Mouse (Mus musculus): ENCODE data around the gene Ptprk. TPM values are rescaled to one million over a fixed set of nuclear protein-coding genes. Genes with fewer than 3 reads are reported as not detected.
A peak's percentile ranks its signal among the peaks of the same experiment; 100 is the strongest.

The Ptprk gene
- polyA plus RNA-seq, 1 experiment from 2014 or later = 29.4 TPM

DNA sequence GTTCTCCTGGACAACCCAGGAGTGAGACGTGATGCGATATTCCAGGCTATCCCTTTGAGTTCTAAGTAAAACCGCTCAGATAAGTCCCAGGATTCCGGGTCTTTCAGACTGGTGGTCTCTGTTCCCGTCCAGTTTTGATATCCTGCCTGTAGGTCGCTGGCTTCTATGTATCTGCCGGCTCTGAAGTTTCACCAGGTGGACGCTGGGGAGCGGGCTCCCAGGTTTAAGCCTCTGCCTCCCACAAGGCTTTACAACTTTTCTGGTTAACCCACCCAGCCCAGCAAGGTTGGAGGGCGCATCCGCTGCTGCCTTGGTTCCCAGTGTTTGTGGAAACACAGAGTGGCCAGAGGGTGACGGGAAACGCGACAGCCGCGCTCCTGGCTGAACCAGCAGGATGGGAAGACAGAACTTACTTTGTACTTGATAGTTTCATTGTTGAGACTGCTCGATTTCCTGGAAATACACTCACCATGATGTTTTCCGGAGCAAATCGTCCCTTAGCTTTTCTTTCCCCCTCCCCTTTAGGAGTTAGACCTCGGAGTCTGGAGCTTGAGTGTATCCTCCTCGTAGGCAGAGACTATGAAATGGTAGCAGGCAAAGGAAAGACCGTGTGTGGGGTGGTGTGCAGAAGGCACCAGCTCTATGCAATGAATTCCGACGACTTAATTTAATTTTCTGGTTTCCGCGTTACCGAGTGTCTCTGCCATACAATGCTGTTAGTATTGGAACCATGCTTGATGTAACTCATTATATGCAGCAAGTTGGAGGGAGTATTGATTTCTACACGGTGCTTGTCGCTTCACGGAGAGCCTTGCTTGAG, 1.6 kb downstream of the Ptprk start:
- H3K4me2 ChIP-seq (ENCODE audit: low read length) = peak overlapping the region; percentile 84
- H3K4me1 ChIP-seq (ENCODE audit: control insufficient read depth, insufficient read depth, low read depth, low read length) = no peaks in the 10 kb centered on the region
- no peaks in the 10 kb centered on the region for H3K9me3 ChIP-seq (ENCODE audit: control insufficient read depth, low read length)
- no peaks in the 10 kb centered on the region for H3K27me3 ChIP-seq (replicated peaks; ENCODE audit: control insufficient read depth, insufficient read depth, low read length)
- WGBS = under 1% methylated on average over 30 of the region's 30 CpGs
- no peak for ATAC-seq
- H3K9ac ChIP-seq (ENCODE audit: low read depth, low read length) = peak overlapping the region; percentile 85
- no peaks in the 10 kb centered on the region for H3K36me3 ChIP-seq (ENCODE audit: control insufficient read depth, insufficient read depth, low read length)
- H3K27ac ChIP-seq (ENCODE audit: low read depth, low read length) = peak overlapping the region; percentile 92
- H3K4me3 ChIP-seq (ENCODE audit: low read length) = peak overlapping the region; percentile 81

GRCm38 (mm10) chr10:28078270-28078669, 3.6 kb downstream of the Ptprk start:
- Histone ChIP-seq H3K4me2 (ENCODE audit: low read length) (peak overlapping the region; percentile 37), H3K36me3 (ENCODE audit: control insufficient read depth, insufficient read depth, low read length) (no peaks in the 10 kb centered on the region), H3K9ac (ENCODE audit: low read depth, low read length) (no peak overlapping the region), H3K4me1 (ENCODE audit: control insufficient read depth, insufficient read depth, low read depth, low read length) (no peaks in the 10 kb centered on the region), H3K27me3 (replicated peaks; ENCODE audit: control insufficient read depth, insufficient read depth, low read length) (no peaks in the 10 kb centered on the region), H3K27ac (ENCODE audit: low read depth, low read length) (no peak overlapping the region), H3K9me3 (ENCODE audit: control insufficient read depth, low read length) (no peaks in the 10 kb centered on the region), H3K4me3 (ENCODE audit: low read length) (0 out of 2 replicates have a peak overlapping the region, but pooled peaks have one; percentile 4)
- 72% methylated on average over 1 of the region's 1 CpGs for WGBS
- no peak for ATAC-seq

DNA sequence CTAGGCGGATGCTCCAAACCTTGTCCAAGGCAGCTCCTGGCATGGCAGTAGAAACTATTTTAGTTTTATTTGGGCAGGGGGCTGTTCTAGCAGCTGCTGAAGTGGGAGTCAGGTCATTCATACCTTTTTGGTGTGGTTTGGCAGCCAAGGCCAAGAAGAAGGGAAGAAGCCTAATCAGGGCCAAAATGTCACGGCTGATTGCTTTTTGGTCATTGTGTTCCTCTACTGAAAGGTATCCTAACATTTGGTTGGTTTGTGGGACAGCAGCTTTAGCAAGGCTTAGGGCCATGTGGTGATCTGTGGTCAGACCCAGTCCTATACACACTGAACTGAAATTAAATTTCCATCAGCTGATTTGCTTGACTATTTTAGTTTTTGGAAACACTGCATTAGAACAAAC, 6.6 kb downstream of the Ptprk start:
- Histone ChIP-seq H3K9me3 (ENCODE audit: control insufficient read depth, low read length) (no peaks in the 10 kb centered on the region), H3K27me3 (replicated peaks; ENCODE audit: control insufficient read depth, insufficient read depth, low read length) (no peaks in the 10 kb centered on the region), H3K4me2 (ENCODE audit: low read length) (no peak overlapping the region), H3K36me3 (ENCODE audit: control insufficient read depth, insufficient read depth, low read length) (no peaks in the 10 kb centered on the region), H3K4me1 (ENCODE audit: control insufficient read depth, insufficient read depth, low read depth, low read length) (no peaks in the 10 kb centered on the region), H3K9ac (ENCODE audit: low read depth, low read length) (no peak overlapping the region), H3K27ac (ENCODE audit: low read depth, low read length) (no peak overlapping the region), H3K4me3 (ENCODE audit: low read length) (no peak overlapping the region)
- ATAC-seq = no peak
- 100% methylated on average over 2 of the region's 2 CpGs for WGBS

DNA sequence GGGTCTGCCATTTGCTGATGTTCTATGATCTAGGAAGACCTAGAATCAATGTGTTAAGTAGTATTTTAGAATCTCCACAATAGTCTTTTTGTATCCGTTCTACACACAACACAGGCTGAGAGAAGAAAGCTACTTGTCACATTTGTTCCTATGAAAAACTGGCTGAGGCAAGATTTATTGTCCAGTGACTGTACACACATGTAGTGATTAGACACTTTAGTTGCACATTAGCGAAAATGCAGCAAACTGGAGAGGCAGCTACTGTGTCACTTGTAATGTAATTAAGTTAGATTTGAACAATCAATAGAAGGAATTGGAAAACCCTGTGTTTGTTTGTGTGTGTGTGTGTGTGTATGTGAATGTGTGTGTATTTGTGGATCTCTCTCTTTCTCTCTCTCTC, 8.6 kb downstream of the Ptprk start:
- 71% methylated on average over 2 of the region's 2 CpGs for WGBS
- no peak overlapping the region for H3K27ac ChIP-seq (ENCODE audit: low read depth, low read length)
- no peaks in the 10 kb centered on the region for H3K4me1 ChIP-seq (ENCODE audit: control insufficient read depth, insufficient read depth, low read depth, low read length)
- ATAC-seq = no peak
- H3K27me3 ChIP-seq (replicated peaks; ENCODE audit: control insufficient read depth, insufficient read depth, low read length) = no peaks in the 10 kb centered on the region
- no peak overlapping the region for H3K9ac ChIP-seq (ENCODE audit: low read depth, low read length)
- no peaks in the 10 kb centered on the region for H3K36me3 ChIP-seq (ENCODE audit: control insufficient read depth, insufficient read depth, low read length)
- no peak overlapping the region for H3K4me3 ChIP-seq (ENCODE audit: low read length)
- H3K4me2 ChIP-seq (ENCODE audit: low read length) = no peak overlapping the region
- no peaks in the 10 kb centered on the region for H3K9me3 ChIP-seq (ENCODE audit: control insufficient read depth, low read length)

GRCm38 (mm10) chr10:28083625-28084024, 9.0 kb downstream of the Ptprk start:
- Histone ChIP-seq H3K27ac (ENCODE audit: low read depth, low read length) (no peak overlapping the region), H3K27me3 (replicated peaks; ENCODE audit: control insufficient read depth, insufficient read depth, low read length) (no peaks in the 10 kb centered on the region), H3K9ac (ENCODE audit: low read depth, low read length) (no peak overlapping the region), H3K36me3 (ENCODE audit: control insufficient read depth, insufficient read depth, low read length) (no peaks in the 10 kb centered on the region), H3K4me3 (ENCODE audit: low read length) (no peak overlapping the region), H3K4me1 (ENCODE audit: control insufficient read depth, insufficient read depth, low read depth, low read length) (no peaks in the 10 kb centered on the region), H3K4me2 (ENCODE audit: low read length) (no peak overlapping the region), H3K9me3 (ENCODE audit: control insufficient read depth, low read length) (no peaks in the 10 kb centered on the region)
- ATAC-seq = no peak
- WGBS = 76% methylated on average over 1 of the region's 1 CpGs

- Histone ChIP-seq H3K36me3 (ENCODE audit: control insufficient read depth, insufficient read depth, low read length) (no peaks in the 10 kb centered on the region), H3K4me1 (ENCODE audit: control insufficient read depth, insufficient read depth, low read depth, low read length) (no peaks in the 10 kb centered on the region), H3K4me2 (ENCODE audit: low read length) (no peak overlapping the region), H3K9ac (ENCODE audit: low read depth, low read length) (no peak overlapping the region), H3K4me3 (ENCODE audit: low read length) (no peak overlapping the region), H3K9me3 (ENCODE audit: control insufficient read depth, low read length) (no peaks in the 10 kb centered on the region), H3K27me3 (replicated peaks; ENCODE audit: control insufficient read depth, insufficient read depth, low read length) (no peaks in the 10 kb centered on the region), H3K27ac (ENCODE audit: low read depth, low read length) (no peak overlapping the region)
- WGBS = 67% methylated on average over 6 of the region's 6 CpGs
- no peak for ATAC-seq
These were observed 12.7 kb downstream of the Ptprk start for GRCm38 (mm10) chr10:28087341-28087740.

DNA sequence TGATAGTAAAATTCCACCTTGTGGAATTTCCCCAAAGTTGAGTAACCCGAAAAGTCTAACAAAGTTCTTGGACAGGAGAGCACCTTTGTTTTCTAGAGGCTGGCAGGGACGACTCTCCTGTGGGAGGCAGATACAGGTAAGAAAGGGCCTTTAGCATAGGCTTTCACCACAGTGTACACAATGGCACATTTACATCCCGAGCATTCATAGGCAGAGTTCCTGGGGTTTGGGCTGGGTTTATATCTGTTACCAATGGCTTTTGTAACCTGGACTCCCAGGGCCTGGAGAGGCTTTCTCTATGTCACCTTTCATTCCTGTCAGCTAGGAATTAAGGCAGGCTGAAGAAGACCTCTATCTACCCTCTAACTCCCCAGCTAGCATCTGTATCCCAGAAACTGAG, 13.1 kb downstream of the Ptprk start:
- Histone ChIP-seq H3K4me1 (ENCODE audit: control insufficient read depth, insufficient read depth, low read depth, low read length) (no peaks in the 10 kb centered on the region), H3K9ac (ENCODE audit: low read depth, low read length) (no peak overlapping the region), H3K36me3 (ENCODE audit: control insufficient read depth, insufficient read depth, low read length) (no peaks in the 10 kb centered on the region), H3K27ac (ENCODE audit: low read depth, low read length) (no peak overlapping the region), H3K27me3 (replicated peaks; ENCODE audit: control insufficient read depth, insufficient read depth, low read length) (no peaks in the 10 kb centered on the region), H3K9me3 (ENCODE audit: control insufficient read depth, low read length) (no peaks in the 10 kb centered on the region), H3K4me2 (ENCODE audit: low read length) (no peak overlapping the region), H3K4me3 (ENCODE audit: low read length) (no peak overlapping the region)
- WGBS = 66% methylated on average over 3 of the region's 3 CpGs
- no peak for ATAC-seq

DNA sequence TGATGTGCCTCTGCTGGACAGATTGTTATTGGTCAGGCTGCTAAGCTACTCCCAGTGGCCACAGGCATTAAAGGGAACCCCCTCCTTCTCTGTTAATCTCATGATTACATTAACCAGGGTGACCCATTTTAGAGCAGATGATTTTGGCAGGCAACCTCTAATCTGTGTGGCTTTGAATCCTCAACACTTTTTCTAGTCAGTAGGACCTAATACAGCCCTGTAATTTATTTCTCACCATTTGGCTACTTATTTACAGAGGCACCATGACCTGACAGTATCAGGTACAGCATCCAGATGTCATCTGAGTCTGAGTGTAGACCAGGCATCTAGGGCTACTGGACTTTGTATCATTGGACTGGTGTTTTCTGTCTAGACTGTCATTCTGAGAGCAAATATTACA, 21.4 kb downstream of the Ptprk start:
- Histone ChIP-seq H3K4me1 (ENCODE audit: control insufficient read depth, insufficient read depth, low read depth, low read length) (no peaks in the 10 kb centered on the region), H3K27me3 (replicated peaks; ENCODE audit: control insufficient read depth, insufficient read depth, low read length) (no peaks in the 10 kb centered on the region), H3K36me3 (ENCODE audit: control insufficient read depth, insufficient read depth, low read length) (no peaks in the 10 kb centered on the region), H3K9me3 (ENCODE audit: control insufficient read depth, low read length) (no peaks in the 10 kb centered on the region), H3K27ac (ENCODE audit: low read depth, low read length) (no peak overlapping the region), H3K4me2 (ENCODE audit: low read length) (no peak overlapping the region), H3K9ac (ENCODE audit: low read depth, low read length) (no peak overlapping the region), H3K4me3 (ENCODE audit: low read length) (no peak overlapping the region)
- 0 out of 2 replicates have a peak, but pooled peaks have one; percentile 14 for ATAC-seq

DNA sequence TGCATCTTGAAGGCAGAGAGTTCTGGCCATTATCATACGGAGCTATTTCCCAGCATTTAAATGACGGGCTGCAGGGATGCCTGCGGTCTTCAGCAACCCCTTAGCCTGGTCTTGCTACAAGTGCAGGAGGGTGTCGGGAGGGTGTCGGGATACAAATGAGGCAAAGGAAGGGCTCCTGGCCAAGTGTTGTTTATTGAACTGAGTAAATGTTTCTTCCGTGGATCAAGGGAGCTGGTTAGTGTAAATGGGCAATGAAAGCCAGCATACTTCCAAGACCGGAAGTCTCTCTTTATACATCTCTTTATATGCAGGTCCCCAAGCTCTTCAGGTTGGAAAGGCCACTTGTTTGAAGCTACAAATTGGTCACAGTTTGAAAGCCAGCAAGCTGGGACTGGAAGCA, 23.0 kb downstream of the Ptprk start:
- H3K4me3 ChIP-seq (ENCODE audit: low read length) = no peak overlapping the region
- ATAC-seq = peak; percentile 78
- WGBS = 37% methylated on average over 7 of the region's 7 CpGs
- H3K27ac ChIP-seq (ENCODE audit: low read depth, low read length) = no peak overlapping the region
- no peak overlapping the region for H3K4me2 ChIP-seq (ENCODE audit: low read length)
- H3K27me3 ChIP-seq (replicated peaks; ENCODE audit: control insufficient read depth, insufficient read depth, low read length) = no peaks in the 10 kb centered on the region
- no peaks in the 10 kb centered on the region for H3K9me3 ChIP-seq (ENCODE audit: control insufficient read depth, low read length)
- H3K36me3 ChIP-seq (ENCODE audit: control insufficient read depth, insufficient read depth, low read length) = no peaks in the 10 kb centered on the region
- H3K9ac ChIP-seq (ENCODE audit: low read depth, low read length) = no peak overlapping the region
- H3K4me1 ChIP-seq (ENCODE audit: control insufficient read depth, insufficient read depth, low read depth, low read length) = no peaks in the 10 kb centered on the region

Measured in hindbrain, embryonic 16.5 days (tissue).